Mouse (Mus musculus): ENCODE measurements around the gene Vmn2r69.

Gene Vmn2r69

DNA sequence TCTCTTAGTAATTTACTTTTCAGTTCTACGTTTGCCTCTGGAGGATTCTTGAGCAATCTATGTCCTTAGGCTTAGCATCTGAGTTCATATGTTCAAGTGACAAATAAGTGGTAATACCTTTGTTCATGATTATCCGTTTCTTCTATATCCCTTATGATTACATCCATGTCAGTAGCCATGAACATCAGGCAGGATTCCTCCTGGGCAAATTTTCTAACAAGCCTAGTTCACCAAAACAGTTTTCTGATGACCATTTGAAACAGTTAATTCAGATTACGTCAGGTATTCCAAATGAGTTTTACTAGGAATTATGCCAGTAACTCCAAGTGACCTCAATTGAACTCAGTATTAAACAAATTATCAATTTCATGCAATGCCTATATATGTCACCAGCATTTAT is at the start of gene Vmn2r69:
Vmn2r69 (minus strand) TSS at position 101 of the 400 bp plus-strand sequence.
- no peak for DNase-seq

Data from cerebellum, postnatal 10 days (tissue).